Mouse (Mus musculus): ENCODE results near the gene Vmn2r77. TPM values are rescaled to one million over a fixed set of nuclear protein-coding genes. Genes with fewer than 3 reads are reported as not detected.

Gene Vmn2r77
- not detected for polyA plus RNA-seq (2014; fragmentation: Illumina TruSeq; extraction: RNeasy Lipid Tissue Mini Kit (QIAGEN cat#74804); ENCODE audit: low read depth, low replicate concordance)

DNA sequence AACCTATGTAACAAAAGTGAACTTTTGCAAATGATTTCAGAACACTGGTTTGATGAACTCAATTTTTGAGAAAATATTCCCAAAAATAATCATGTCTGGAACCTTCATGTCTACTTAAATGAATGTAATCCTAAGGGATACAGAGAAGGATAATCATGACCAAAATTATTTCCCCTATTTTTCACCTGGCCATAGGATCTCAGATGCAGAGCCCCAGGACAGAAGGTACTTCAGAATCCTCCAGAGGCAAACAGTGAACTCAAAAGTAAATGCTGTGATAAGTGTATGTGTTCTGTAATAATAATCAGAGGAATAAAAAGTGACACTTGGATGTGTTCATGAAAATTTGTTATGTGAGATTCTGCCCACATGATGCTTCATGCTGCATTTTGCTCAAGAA is at the start of gene Vmn2r77:
Gene Vmn2r77 (plus strand): TSS at position 301 of the 400 bp plus-strand sequence.

DNA sequence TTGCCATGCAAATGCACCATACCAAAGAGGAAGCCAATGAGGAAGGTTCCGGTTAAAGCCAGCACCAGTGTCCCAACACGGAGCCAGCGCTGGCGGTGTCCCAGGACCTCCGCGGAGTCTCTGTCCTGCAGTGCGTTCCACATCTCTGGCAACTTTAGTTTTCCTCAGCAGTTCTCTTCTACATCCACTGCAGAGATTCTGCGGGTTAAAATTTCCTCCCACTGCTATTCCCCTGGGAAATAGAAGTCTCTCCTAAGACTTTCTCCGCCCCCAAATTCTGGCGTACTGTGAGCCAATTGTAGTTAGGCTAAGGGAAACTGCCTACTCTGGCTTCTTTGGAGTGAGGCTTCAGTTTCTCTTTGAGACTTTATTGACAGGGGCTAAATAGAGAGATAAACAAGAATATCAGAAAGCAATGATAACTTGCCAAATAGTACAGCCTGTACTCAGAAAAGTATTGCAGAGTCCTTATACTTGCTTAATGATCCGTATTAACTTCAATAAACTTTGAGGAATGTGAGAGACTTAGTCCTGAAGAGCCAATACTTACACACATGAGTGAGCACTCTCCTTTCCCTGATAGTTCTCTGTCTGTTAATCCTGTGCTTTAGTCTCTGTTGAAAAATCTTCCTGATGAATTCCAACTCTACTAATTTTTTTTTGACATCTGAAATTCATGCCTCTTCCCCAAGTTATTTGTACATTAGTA is 19.1 kb upstream of the Vmn2r77 start, which contains the start of gene Folh1:
Gene Folh1 (minus strand): TSS at position 327 of the 709 bp plus-strand sequence.

Other genes with a start within 250 kb of the Vmn2r77 start
- not detected for gene Olfr295, start 211.2 kb upstream of the Vmn2r77 start, polyA plus RNA-seq (2014; fragmentation: Illumina TruSeq; extraction: RNeasy Lipid Tissue Mini Kit (QIAGEN cat#74804); ENCODE audit: low read depth, low replicate concordance)
- not detected for gene Olfr294, start 178.4 kb upstream of the Vmn2r77 start, polyA plus RNA-seq (2014; fragmentation: Illumina TruSeq; extraction: RNeasy Lipid Tissue Mini Kit (QIAGEN cat#74804); ENCODE audit: low read depth, low replicate concordance)
- not detected for gene Olfr293, start 146.0 kb upstream of the Vmn2r77 start, polyA plus RNA-seq (2014; fragmentation: Illumina TruSeq; extraction: RNeasy Lipid Tissue Mini Kit (QIAGEN cat#74804); ENCODE audit: low read depth, low replicate concordance)
- gene Olfr292, start 106.7 kb upstream of the Vmn2r77 start, polyA plus RNA-seq (2014; fragmentation: Illumina TruSeq; extraction: RNeasy Lipid Tissue Mini Kit (QIAGEN cat#74804); ENCODE audit: low read depth, low replicate concordance) = not detected
- gene Folh1, start 19.1 kb upstream of the Vmn2r77 start, polyA plus RNA-seq (2014; fragmentation: Illumina TruSeq; extraction: RNeasy Lipid Tissue Mini Kit (QIAGEN cat#74804); ENCODE audit: low read depth, low replicate concordance) = not detected
- not detected for gene Vmn2r78, start 120.1 kb downstream of the Vmn2r77 start, polyA plus RNA-seq (2014; fragmentation: Illumina TruSeq; extraction: RNeasy Lipid Tissue Mini Kit (QIAGEN cat#74804); ENCODE audit: low read depth, low replicate concordance)
- gene Vmn2r79, start 201.1 kb downstream of the Vmn2r77 start, polyA plus RNA-seq (2014; fragmentation: Illumina TruSeq; extraction: RNeasy Lipid Tissue Mini Kit (QIAGEN cat#74804); ENCODE audit: low read depth, low replicate concordance) = not detected

Measured in liver, adult 10 weeks (tissue).